In genomic region chr19:34583126-34583766, GRCm38 (mm10) we compare ENCODE assay signal across 8 mouse cellular contexts. TPM values are rescaled to one million over a fixed set of nuclear protein-coding genes. Genes with fewer than 3 reads are reported as not detected.
DNase-seq lines count a peak whose midpoint lies in the region; ATAC-seq and TF ChIP-seq lines count a peak whose summit lies in the region.
"Not testable (repeated sequence)": the region's sequence is repeated elsewhere in the genome, so short reads cannot be mapped to it uniquely, and the experiment has no call there.

TSS of gene Ifit3 (plus strand) at chr19:34583531.

- not testable (repeated sequence) for H3K9me3 ChIP-seq in kidney, embryonic 16.5 days (ENCODE audit: low read length); liver, embryonic 15.5 days (replicated peaks); stomach, embryonic 16.5 days (replicated peaks; ENCODE audit: control insufficient read depth, low read length)

- 43% methylated on average over 2 of the region's 2 CpGs for whole genome bisulfite sequencing in kidney, embryonic 16.5 days
- WGBS in liver, embryonic 15.5 days (ENCODE audit: insufficient replicate concordance) = 30% methylated on average over 2 of the region's 2 CpGs
- 6% methylated on average over 2 of the region's 2 CpGs for WGBS in macrophage (ENCODE audit: missing documents)
- WGBS in stomach, embryonic 16.5 days = 27% methylated on average over 2 of the region's 2 CpGs

- TF ChIP-seq POLR2A in bone marrow macrophage, adult 2 months (IDR thresholded peaks at IDR 0.05; ENCODE audit: borderline replicate concordance, low read depth, low read length) = not testable (repeated sequence)

- H3K9ac ChIP-seq in kidney, embryonic 16.5 days (replicated peaks; ENCODE audit: low read length); liver, embryonic 15.5 days; stomach, embryonic 16.5 days (ENCODE audit: low read length): not testable (repeated sequence)

- 0 out of 2 replicates have a peak within 1 kb of the TSS, but pooled peaks have one; percentile 19 for H3K27ac ChIP-seq in bone marrow macrophage, adult 2 months (ENCODE audit: insufficient read depth, low read depth, low read length)
- H3K27ac ChIP-seq in kidney, embryonic 16.5 days (ENCODE audit: low read length); liver, embryonic 15.5 days (replicated peaks); stomach, embryonic 16.5 days (ENCODE audit: low read length): not testable (repeated sequence)
- H3K27ac ChIP-seq in macrophage = peak within 1 kb of the TSS; percentile 65

- H3K27me3 ChIP-seq in kidney, embryonic 16.5 days (ENCODE audit: insufficient read depth, low read length); liver, embryonic 15.5 days; stomach, embryonic 16.5 days (ENCODE audit: control insufficient read depth, insufficient read depth, low read length): not testable (repeated sequence)

- not testable (repeated sequence) for H3K4me3 ChIP-seq in bone marrow macrophage, adult 2 months (ENCODE audit: insufficient read depth, low read length); kidney, embryonic 16.5 days (ENCODE audit: low read length); liver, embryonic 15.5 days (replicated peaks); stomach, embryonic 16.5 days (replicated peaks; ENCODE audit: low read length)
- peak within 1 kb of the TSS; percentile 25 for H3K4me3 ChIP-seq in macrophage (ENCODE audit: inconsistent target)

- ATAC-seq in CD4-positive, CD25-positive, alpha-beta regulatory T cell, adult 4 months = peak; percentile 72
- ATAC-seq in inflammation-experienced regulatory T-cells, adult 6 months = peak; percentile 75
- peak; percentile 57; the same call in 1 of the 2 replicates for ATAC-seq in kidney, embryonic 16.5 days (ENCODE audit: low FRiP score, low TSS enrichment)
- ATAC-seq in liver, embryonic 15.5 days (ENCODE audit: insufficient read depth) = peak; percentile 49; the same call in 1 of the 2 replicates
- peak; percentile 47 for ATAC-seq in stomach, embryonic 16.5 days (ENCODE audit: insufficient read depth, low FRiP score)

- DNase-seq in gastrocnemius, postnatal 25 days = peak; percentile 42

- TF ChIP-seq CTCF in bone marrow macrophage, adult 2 months (IDR thresholded peaks at IDR 0.05; ENCODE audit: low read depth, low read length) = not testable (repeated sequence)

- peaks cover 45% of the 10 kb centered on the region; the same call in 1 of the 2 replicates for H3K79me2 ChIP-seq in macrophage (ENCODE audit: inconsistent target)

- not testable (repeated sequence) for H3K4me2 ChIP-seq in kidney, embryonic 16.5 days (replicated peaks; ENCODE audit: low read depth, low read length); liver, embryonic 15.5 days; stomach, embryonic 16.5 days (ENCODE audit: low read depth, low read length)

- not testable (repeated sequence) for H3K4me1 ChIP-seq in bone marrow macrophage, adult 2 months (ENCODE audit: control insufficient read depth, insufficient read depth, low read length); kidney, embryonic 16.5 days (ENCODE audit: insufficient read depth, low read length); liver, embryonic 15.5 days (replicated peaks); stomach, embryonic 16.5 days (ENCODE audit: control insufficient read depth, insufficient read depth, low read length)

- not testable (repeated sequence) for H3K36me3 ChIP-seq in kidney, embryonic 16.5 days (ENCODE audit: insufficient read depth, low read length); liver, embryonic 15.5 days (replicated peaks); stomach, embryonic 16.5 days (ENCODE audit: control insufficient read depth, insufficient read depth, low read length)
- peaks cover 17% of the 10 kb centered on the region for H3K36me3 ChIP-seq in macrophage (ENCODE audit: inconsistent target)

RNA-seq across cellular contexts. Expression of gene Ifit3, which starts in this region (rescaled TPM):
- polyA plus RNA-seq in CD4-positive, CD25-positive, alpha-beta regulatory T cell, adult 4 months (2017; shearing (Covaris generic)) = 10 to 100 TPM; 47.4 to 70.7 TPM
- polyA plus RNA-seq in bone marrow macrophage, adult 2 months (2012; ENCODE audit: insufficient read depth, insufficient read length, missing spikeins) = 129 and 136 TPM in 2 replicates
- under 1 TPM; 0.88 to 0.95 TPM for total RNA-seq in gastrocnemius, postnatal 25 days (2021)
- polyA plus RNA-seq in inflammation-experienced regulatory T-cells, adult 6 months (2017; shearing (Covaris generic)) = 10 to 100 TPM; 19.4 to 35.1 (median 26.7) TPM
- 2.8 and 3.8 TPM in 2 replicates for polyA plus RNA-seq in kidney, embryonic 16.5 days (2015; fragmentation: Nextera tagmentation; extraction: Ambion mirVana)
- polyA plus RNA-seq in liver, embryonic 15.5 days (2015; fragmentation: Nextera tagmentation; extraction: Ambion mirVana) = 2.0 and 2.3 TPM in 2 replicates
- total RNA-seq in macrophage (2018; cell fraction: chromatin; rRNA removed) = 1,000 to 10,000 TPM in 5 of 26 experiments, 100 to 1,000 TPM in 14, 10 to 100 TPM in 7; 56.4 to 1,330 (median 558) TPM
- total RNA-seq in macrophage (2018; cell fraction: cytosol; rRNA removed) = 1,000 to 10,000 TPM in 13 of 26 experiments, 100 to 1,000 TPM in 13; 197 to 2,399 (median 937) TPM
- 1,000 to 10,000 TPM in 13 of 26 experiments, 100 to 1,000 TPM in 12, 10 to 100 TPM in 1; 99.6 to 2,418 (median 1,000) TPM for total RNA-seq in macrophage (2018; cell fraction: nucleus; rRNA removed)
- 215 to 762 TPM (median 269 TPM) in 3 replicates for polyA plus RNA-seq in macrophage (2018)
- polyA plus RNA-seq in stomach, embryonic 16.5 days (2015; fragmentation: Nextera tagmentation; extraction: Ambion mirVana) = 0.53 and 0.76 TPM in 2 replicates

Comparison
In these comparisons a context has a peak if more than half of its experiments do, and no peak if none do; other contexts are left out.
1. Peak in DNase-seq in gastrocnemius, postnatal 25 days; RNA of the gene not detected or under 1 TPM.
2. Peak in ATAC-seq in stomach, embryonic 16.5 days; RNA of the gene not detected or under 1 TPM.